1 mouse cellular context compared by ENCODE assay signal in genomic region chr19:6400096-6401086, GRCm38 (mm10).
A peak's percentile ranks its signal among the peaks of the same experiment; 100 is the strongest.
TF ChIP-seq lines count a peak whose summit lies in the region.

No protein-coding gene starts in this region.

TF ChIP-seq in MEL, 35 proteins besides CTCF, POLR2A, EP300 and RAD21:
- TF ChIP-seq SIN3A (IDR thresholded peaks at IDR 0.05; ENCODE audit: low read length): peak; percentile 70; the same call in 1 of the 2 replicates
- TF ChIP-seq ZKSCAN1 (IDR thresholded peaks at IDR 0.05; ENCODE audit: low read depth, low read length): no peak
- TF ChIP-seq MAFK (IDR thresholded peaks at IDR 0.05; ENCODE audit: borderline replicate concordance, low read depth, low read length): no peak
- TF ChIP-seq ELF1 (IDR thresholded peaks at IDR 0.05; ENCODE audit: low read depth, low read length): no peak
- TF ChIP-seq GATA1 (IDR thresholded peaks at IDR 0.05; ENCODE audit: low read depth, low read length): no peak
- no peak for TF ChIP-seq MYB (IDR thresholded peaks at IDR 0.05; ENCODE audit: low read depth, low read length)
- TF ChIP-seq NRF1 (IDR thresholded peaks at IDR 0.05; ENCODE audit: insufficient read depth, low read depth, low read length, poor library complexity, severe bottlenecking): peak; percentile 28; the same call in 1 of the 2 replicates
- TF ChIP-seq JUND (IDR thresholded peaks at IDR 0.05; ENCODE audit: low read depth, low read length): no peak
- TF ChIP-seq HCFC1 (IDR thresholded peaks at IDR 0.05; ENCODE audit: low read depth, low read length): no peak
- no peak for TF ChIP-seq NELFE (IDR thresholded peaks at IDR 0.05; ENCODE audit: low read depth, low read length)
- TF ChIP-seq ZNF384 (IDR thresholded peaks at IDR 0.05; ENCODE audit: low read depth, low read length): no peak
- TF ChIP-seq CHD2 (IDR thresholded peaks at IDR 0.05; ENCODE audit: low read length): no peak
- no peak for TF ChIP-seq GABPA (IDR thresholded peaks at IDR 0.05; ENCODE audit: low read depth, low read length)
- TF ChIP-seq TBP (IDR thresholded peaks at IDR 0.05; ENCODE audit: low read depth, low read length): no peak
- TF ChIP-seq MAZ (IDR thresholded peaks at IDR 0.05; ENCODE audit: low read depth, low read length): no peak
- no peak for TF ChIP-seq ZC3H11A (IDR thresholded peaks at IDR 0.05; ENCODE audit: low read depth, low read length)
- peak; percentile 93 for TF ChIP-seq MAX (IDR thresholded peaks at IDR 0.05; ENCODE audit: low read length)
- no peak for TF ChIP-seq TCF12 (IDR thresholded peaks at IDR 0.05; ENCODE audit: low read depth, low read length)
- no peak for TF ChIP-seq ZMIZ1 (IDR thresholded peaks at IDR 0.05; ENCODE audit: low read depth, low read length)
- TF ChIP-seq MYC (IDR thresholded peaks at IDR 0.05; ENCODE audit: low read depth, low read length): peak; percentile 68; the same call in 1 of the 2 replicates
- TF ChIP-seq USF1 (IDR thresholded peaks at IDR 0.05; ENCODE audit: low read depth, low read length): peak; percentile 39; the same call in 1 of the 2 replicates
- no peak for TF ChIP-seq USF2 (IDR thresholded peaks at IDR 0.05; ENCODE audit: borderline replicate concordance in 1 of 2, insufficient read depth in 1 of 2, low read depth in 1 of 2, low read length in 2 of 2)
- TF ChIP-seq MEF2A (IDR thresholded peaks at IDR 0.05; ENCODE audit: extremely low read depth, insufficient replicate concordance, low read depth, low read length, poor library complexity, severe bottlenecking): no peak
- no peak for TF ChIP-seq KAT2A (conservative IDR thresholded peaks at IDR 0.05; ENCODE audit: low read depth, low read length)
- TF ChIP-seq MXI1 (IDR thresholded peaks at IDR 0.05; ENCODE audit: low read depth, low read length): peak; percentile 98
- TF ChIP-seq POLR2AphosphoS5 (IDR thresholded peaks at IDR 0.05; ENCODE audit: borderline replicate concordance, low read depth, low read length): no peak
- TF ChIP-seq SMC3 (IDR thresholded peaks at IDR 0.05; ENCODE audit: low read depth, low read length): no peak
- no peak for TF ChIP-seq E2F4 (IDR thresholded peaks at IDR 0.05; ENCODE audit: borderline replicate concordance, low read depth, low read length)
- TF ChIP-seq POLR2AphosphoS2 (IDR thresholded peaks at IDR 0.05; ENCODE audit: low read length): no peak
- TF ChIP-seq CHD1 (IDR thresholded peaks at IDR 0.05; ENCODE audit: low read depth, low read length): no peak
- TF ChIP-seq TAL1 (IDR thresholded peaks at IDR 0.05; ENCODE audit: low read length): no peak
- no peak for TF ChIP-seq UBTF (IDR thresholded peaks at IDR 0.05; ENCODE audit: borderline replicate concordance, insufficient read depth, low read depth, low read length)
- TF ChIP-seq ETS1 (IDR thresholded peaks at IDR 0.05; ENCODE audit: low read depth, low read length): no peak
- TF ChIP-seq RCOR1 (IDR thresholded peaks at IDR 0.05; ENCODE audit: low read depth, low read length): no peak; the same call in 1 of the 2 replicates
- TF ChIP-seq BHLHE40 (IDR thresholded peaks at IDR 0.05; ENCODE audit: borderline replicate concordance, low read depth, low read length): no peak
